In genomic region chr16:3839157-3839885, GRCm38 (mm10) we compare ENCODE assay signal across 10 mouse cellular contexts. TPM values are rescaled to one million over a fixed set of nuclear protein-coding genes. Genes with fewer than 3 reads are reported as not detected.
DNase-seq lines count a peak whose midpoint lies in the region; ATAC-seq and TF ChIP-seq lines count a peak whose summit lies in the region.
"Had no signal": no experiment of that assay in that cellular context is flagged by ENCODE, and none has a peak within 500 bp of the region (broad histone marks: within the 10 kb centered on the region; RNA-seq: fewer than 3 reads in every experiment).

No protein-coding gene starts in this region.

- no peaks in the 10 kb centered on the region for H3K4me1 ChIP-seq in thymus, adult 2 months (replicated peaks; ENCODE audit: control insufficient read depth, insufficient read depth, low read length)
- H3K4me1 ChIP-seq in kidney, embryonic 16.5 days (ENCODE audit: insufficient read depth, low read length), result no peaks in the 10 kb centered on the region

- no peak overlapping the region for H3K9ac ChIP-seq in kidney, embryonic 16.5 days (replicated peaks; ENCODE audit: low read length)

- H3K36me3 ChIP-seq in thymus, adult 2 months (ENCODE audit: control insufficient read depth, insufficient read depth, low read length), result no peaks in the 10 kb centered on the region
- H3K36me3 ChIP-seq in kidney, embryonic 16.5 days (ENCODE audit: insufficient read depth, low read length), result no peaks in the 10 kb centered on the region
- H3K36me3 ChIP-seq: G1E had no signal

- no peak overlapping the region for H3K4me2 ChIP-seq in kidney, embryonic 16.5 days (replicated peaks; ENCODE audit: low read depth, low read length)

- no peak for TF ChIP-seq CTCF in thymus, adult 2 months (IDR thresholded peaks at IDR 0.05; ENCODE audit: borderline replicate concordance, control insufficient read depth, extremely low read depth, insufficient read depth, low read length, poor library complexity)

- no peak overlapping the region for H3K4me3 ChIP-seq in thymus, adult 2 months (ENCODE audit: control insufficient read depth, insufficient read depth, low read length)
- H3K4me3 ChIP-seq in kidney, embryonic 16.5 days (ENCODE audit: low read length), result no peak overlapping the region

- ATAC-seq in kidney, embryonic 16.5 days (ENCODE audit: low FRiP score, low TSS enrichment), result peak; percentile 89

- H3K27ac ChIP-seq in thymus, adult 2 months (ENCODE audit: control insufficient read depth, insufficient read depth, low read length), result no peak overlapping the region
- H3K27ac ChIP-seq in kidney, embryonic 16.5 days (ENCODE audit: low read length), result no peak overlapping the region

- TF ChIP-seq POLR2A in thymus, adult 2 months (IDR thresholded peaks at IDR 0.05; ENCODE audit: control insufficient read depth, extremely low read depth, insufficient read depth, low read length, poor library complexity), result no peak

- 67% methylated on average over 17 of the region's 17 CpGs for WGBS in thymus, adult 2 months
- 36% methylated on average over 17 of the region's 17 CpGs for WGBS in kidney, embryonic 16.5 days

- no peaks in the 10 kb centered on the region; the same call in 1 of the 2 replicates for H3K27me3 ChIP-seq in thymus, adult 2 months (ENCODE audit: control insufficient read depth, insufficient read depth, low read length)
- no peaks in the 10 kb centered on the region for H3K27me3 ChIP-seq in kidney, embryonic 16.5 days (ENCODE audit: insufficient read depth, low read length)

- no peaks in the 10 kb centered on the region for H3K9me3 ChIP-seq in kidney, embryonic 16.5 days (ENCODE audit: low read length)
- H3K9me3 ChIP-seq: G1E had no signal

- peak; percentile 51 for DNase-seq in embryo, embryonic 10 days (ENCODE audit: low spot score)
- DNase-seq in embryo, embryonic 9.5 days (ENCODE audit: extremely low spot score), result no peak
- DNase-seq in thymus, adult 2 months, result peak; percentile 29
- no peak for DNase-seq in thymus, postnatal 36 days
- peak; percentile 26 for DNase-seq in thymus, postnatal 25 days
- no peak for DNase-seq in urinary bladder, adult 18-20 months (ENCODE audit: low spot score in 2 of 2)
- no peak for DNase-seq in frontal cortex, postnatal 10 days (ENCODE audit: low spot score in 2 of 2)

RNA-seq across cellular contexts. Expression of gene Zfp174, which starts 7.7 kb away (rescaled TPM):
- polyA plus RNA-seq in thymus, adult 2 months (2012; rRNA removed), result 1.1 and 1.3 TPM in 2 replicates
- polyA plus RNA-seq in kidney, embryonic 16.5 days (2015; fragmentation: Nextera tagmentation; extraction: Ambion mirVana), result 1.2 and 1.3 TPM in 2 replicates

RNA-seq across cellular contexts. Expression of gene Olfr15, which starts 8.6 kb away (rescaled TPM):
- not detected in 2 replicates for polyA plus RNA-seq in thymus, adult 2 months (2012; rRNA removed)
- not detected in 2 replicates for polyA plus RNA-seq in kidney, embryonic 16.5 days (2015; fragmentation: Nextera tagmentation; extraction: Ambion mirVana)
- polyA plus RNA-seq: G1E; gonadal fat pad, adult 2 months had no signal

RNA-seq across cellular contexts. Expression of gene Naa60, which starts 32.9 kb away (rescaled TPM):
- polyA plus RNA-seq in thymus, adult 2 months (2012; rRNA removed), result 107 and 115 TPM in 2 replicates
- 50.7 and 57.6 TPM in 2 replicates for polyA plus RNA-seq in kidney, embryonic 16.5 days (2015; fragmentation: Nextera tagmentation; extraction: Ambion mirVana)

RNA-seq across cellular contexts. Expression of gene Zfp597, which starts 45.0 kb away (rescaled TPM):
- polyA plus RNA-seq in thymus, adult 2 months (2012; rRNA removed), result 6.3 and 7.5 TPM in 2 replicates
- 5.7 and 6.7 TPM in 2 replicates for polyA plus RNA-seq in kidney, embryonic 16.5 days (2015; fragmentation: Nextera tagmentation; extraction: Ambion mirVana)

RNA-seq across cellular contexts. Expression of gene Gm20695, which starts 45.1 kb away (rescaled TPM):
- polyA plus RNA-seq in thymus, adult 2 months (2012; rRNA removed), result not detected in 2 replicates
- 1.1 and 1.3 TPM in 2 replicates for polyA plus RNA-seq in kidney, embryonic 16.5 days (2015; fragmentation: Nextera tagmentation; extraction: Ambion mirVana)
- polyA plus RNA-seq: G1E had no signal

Comparison
In these comparisons a context has a peak if more than half of its experiments do, and no peak if none do; other contexts are left out.
1. DNase-seq: peak in embryo, embryonic 10 days (single experiment), thymus, adult 2 months (single experiment) and thymus, postnatal 25 days (single experiment); none in embryo, embryonic 9.5 days (single experiment), thymus, postnatal 36 days (0 of 2), urinary bladder, adult 18-20 months (0 of 2) and frontal cortex, postnatal 10 days (0 of 2).